Mouse (Mus musculus): Measurements from ENCODE around the gene Rab22a. TPM values are rescaled to one million over a fixed set of nuclear protein-coding genes. Genes with fewer than 3 reads are reported as not detected.
"Not testable (repeated sequence)": the region's sequence is repeated elsewhere in the genome, so short reads cannot be mapped to it uniquely, and the experiment has no call there.

Gene Rab22a
- total RNA-seq, 2 experiments from 2014 or later = 33.8 to 34.3 TPM

GRCm38 (mm10) chr2:173664736-173665135 lies 5.2 kb downstream of the Rab22a start:
- DNase-seq (ENCODE audit: low spot score) = no peak
- intact Hi-C loops (cut with DNase I) = loop anchor here (5.0 kb wide), 1 partner anchor 73 kb away; the partner anchor contains the start of gene Vapb

GRCm38 (mm10) chr2:173665271-173665670 lies 5.7 kb downstream of the Rab22a start:
- DNase-seq (ENCODE audit: low spot score) = no peak
- intact Hi-C loops (cut with DNase I) = no loop called here

- intact Hi-C loops (cut with DNase I) = no loop called here
- DNase-seq (ENCODE audit: low spot score) = no peak
Measured at GRCm38 (mm10) chr2:173666876-173667275, 7.3 kb downstream of the Rab22a start.

DNA sequence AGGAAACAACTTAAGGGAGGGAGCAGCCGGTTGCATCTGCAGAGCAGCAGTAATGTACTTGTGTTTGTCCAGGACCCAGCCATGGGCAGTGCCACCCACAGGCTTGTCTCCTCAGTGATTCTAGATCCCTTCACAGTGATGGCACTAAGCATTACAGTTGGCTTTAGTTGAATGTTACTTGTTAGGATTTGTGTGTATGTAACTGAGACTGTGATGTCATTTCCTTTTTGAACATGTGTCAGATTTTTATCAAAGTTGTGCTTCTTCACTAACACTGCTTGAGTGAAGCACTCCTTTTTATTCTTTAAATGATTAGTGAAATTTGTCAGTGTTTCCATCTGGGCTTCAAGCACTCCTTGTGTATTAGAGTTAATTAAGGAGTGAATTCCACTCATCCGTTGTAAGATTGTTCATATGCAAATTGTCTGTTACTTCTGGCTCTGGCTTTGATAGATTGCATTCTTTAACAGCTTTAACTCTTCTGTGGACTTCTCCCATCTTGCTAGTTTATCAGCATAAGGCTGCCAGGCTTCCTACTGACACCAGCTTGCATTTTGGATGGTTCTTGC lies 12.9 kb downstream of the Rab22a start:
- intact Hi-C loops (cut with DNase I) = no loop called here
- DNase-seq (ENCODE audit: low spot score) = no peak

- no peak for DNase-seq (ENCODE audit: low spot score)
- intact Hi-C loops (cut with DNase I) = no loop called here
Measured at GRCm38 (mm10) chr2:173673469-173673868, 13.9 kb downstream of the Rab22a start.

DNA sequence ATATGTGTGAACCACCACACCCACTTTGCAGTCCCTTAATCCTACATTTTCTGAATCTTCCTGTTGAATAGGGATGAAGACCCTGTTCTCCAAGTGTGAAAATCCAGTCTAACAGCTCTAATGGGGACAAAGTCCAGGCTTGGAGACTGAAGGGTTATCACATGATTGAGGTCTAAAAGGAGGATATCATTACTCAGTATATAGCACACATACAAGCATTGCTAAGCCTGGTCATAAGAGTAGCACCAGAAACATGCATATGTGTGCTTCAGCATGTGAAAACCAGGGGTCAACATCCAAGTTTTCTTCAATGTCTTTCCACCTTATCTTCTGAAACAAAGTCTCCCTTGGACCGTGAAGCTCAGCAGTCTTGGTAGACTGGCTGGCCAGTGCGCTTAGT lies 19.0 kb downstream of the Rab22a start:
- intact Hi-C loops (cut with DNase I) = no loop called here
- no peak for DNase-seq (ENCODE audit: low spot score)

GRCm38 (mm10) chr2:173679217-173679616 lies 19.7 kb downstream of the Rab22a start:
- no peak for DNase-seq (ENCODE audit: low spot score)
- intact Hi-C loops (cut with DNase I) = no loop called here

- no peak for DNase-seq (ENCODE audit: low spot score)
- intact Hi-C loops (cut with DNase I) = no loop called here
Measured at GRCm38 (mm10) chr2:173680153-173680552, 20.6 kb downstream of the Rab22a start.

- no peak for DNase-seq (ENCODE audit: low spot score)
- intact Hi-C loops (cut with DNase I) = no loop called here
Measured at GRCm38 (mm10) chr2:173682773-173683172, 23.2 kb downstream of the Rab22a start.

DNA sequence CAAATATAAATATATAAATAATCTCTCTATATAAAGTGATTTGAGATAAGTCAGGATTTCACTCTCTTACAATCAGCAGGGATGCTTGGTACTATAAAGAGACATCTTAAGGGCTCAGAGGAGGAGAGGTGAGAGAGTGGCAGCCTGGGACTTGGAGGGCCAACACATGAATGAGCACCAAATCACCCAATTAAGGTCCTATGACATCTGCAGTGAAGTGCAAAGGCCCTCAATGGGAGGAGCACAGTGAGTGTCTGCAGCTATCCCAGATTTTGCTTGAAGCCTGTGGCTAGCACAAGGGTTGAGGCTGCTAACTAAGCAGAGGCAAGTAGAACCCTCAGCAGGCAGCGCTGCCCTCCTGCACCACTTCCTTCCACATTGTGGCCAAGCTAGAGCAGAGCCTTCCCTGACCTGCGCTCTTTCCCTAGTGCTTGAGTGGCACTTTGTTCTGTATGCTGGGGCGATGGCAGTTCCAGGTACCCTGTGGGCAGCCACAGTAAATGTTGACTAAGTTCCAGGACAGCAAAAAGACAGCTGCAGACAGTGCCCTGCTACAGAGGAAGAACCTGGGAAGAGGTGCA lies 26.3 kb downstream of the Rab22a start:
- intact Hi-C loops (cut with DNase I) = no loop called here
- no peak for DNase-seq (ENCODE audit: low spot score)

DNA sequence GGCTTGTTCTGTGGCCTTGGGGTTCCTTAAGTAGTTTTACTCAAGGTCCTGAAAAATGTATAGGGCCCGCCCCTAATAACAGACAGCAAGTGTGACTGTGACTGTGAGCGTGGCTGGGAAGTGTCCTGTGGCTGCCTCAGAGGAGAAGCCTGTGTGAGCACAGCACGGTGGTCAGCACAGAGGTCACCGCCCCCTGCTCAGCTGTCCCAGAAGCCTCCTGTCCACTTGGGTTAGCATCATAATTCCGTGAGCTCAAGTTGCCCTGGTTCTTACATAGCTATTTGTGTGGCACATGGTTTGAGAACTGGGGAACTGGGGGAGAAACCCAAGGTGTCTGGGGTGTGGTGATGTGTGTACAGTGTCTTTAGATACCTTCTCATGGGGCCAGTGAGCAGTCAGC lies 27.8 kb downstream of the Rab22a start:
- no peak for DNase-seq (ENCODE audit: low spot score)
- intact Hi-C loops (cut with DNase I) = no loop called here

DNA sequence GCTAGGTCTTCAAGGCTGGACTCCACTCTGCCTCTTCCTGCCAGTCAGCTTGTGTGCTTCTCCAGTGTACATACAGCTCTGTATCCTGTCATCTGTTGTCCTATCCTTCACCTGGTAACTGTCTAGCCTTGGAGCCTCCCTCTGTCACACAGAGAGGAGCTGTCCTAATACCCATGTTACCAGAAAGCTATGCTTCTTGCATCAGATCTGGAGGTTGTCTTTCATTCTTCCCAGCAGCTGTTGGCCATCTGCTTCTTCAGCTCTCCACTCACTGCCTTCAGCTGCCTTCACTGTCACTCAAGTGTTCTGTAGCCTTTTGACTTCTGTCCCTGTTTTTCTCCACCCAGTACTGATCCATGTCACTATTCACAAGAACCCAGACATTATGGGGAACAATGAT lies 30.3 kb downstream of the Rab22a start:
- no peak for DNase-seq (ENCODE audit: low spot score)
- intact Hi-C loops (cut with DNase I) = no loop called here

DNA sequence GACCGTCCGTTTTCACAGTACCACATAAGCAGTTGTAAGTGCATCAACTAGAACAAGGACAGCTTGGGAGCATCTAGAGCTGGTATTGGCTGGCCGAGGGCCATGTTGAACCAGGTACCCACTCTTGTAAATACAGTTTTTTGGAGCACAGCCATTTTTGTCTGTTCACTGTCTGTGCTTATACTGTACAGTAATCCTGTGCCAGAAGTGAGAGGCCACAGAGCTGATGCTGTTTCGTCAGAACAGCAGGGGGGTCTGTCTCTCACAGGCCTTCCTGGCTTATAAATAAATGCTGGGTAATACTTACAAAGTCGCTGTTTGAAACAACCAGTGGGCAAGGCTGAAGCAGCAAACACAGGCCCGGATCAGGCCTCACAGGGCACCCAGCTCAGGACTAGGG lies 32.2 kb downstream of the Rab22a start:
- no peak for DNase-seq (ENCODE audit: low spot score)
- intact Hi-C loops (cut with DNase I) = no loop called here

- no peak for DNase-seq (ENCODE audit: low spot score)
- intact Hi-C loops (cut with DNase I) = no loop called here
Measured at GRCm38 (mm10) chr2:173692693-173693092, 33.1 kb downstream of the Rab22a start.

GRCm38 (mm10) chr2:173698850-173699249 lies 39.3 kb downstream of the Rab22a start:
- intact Hi-C loops (cut with DNase I) = no loop called here

DNA sequence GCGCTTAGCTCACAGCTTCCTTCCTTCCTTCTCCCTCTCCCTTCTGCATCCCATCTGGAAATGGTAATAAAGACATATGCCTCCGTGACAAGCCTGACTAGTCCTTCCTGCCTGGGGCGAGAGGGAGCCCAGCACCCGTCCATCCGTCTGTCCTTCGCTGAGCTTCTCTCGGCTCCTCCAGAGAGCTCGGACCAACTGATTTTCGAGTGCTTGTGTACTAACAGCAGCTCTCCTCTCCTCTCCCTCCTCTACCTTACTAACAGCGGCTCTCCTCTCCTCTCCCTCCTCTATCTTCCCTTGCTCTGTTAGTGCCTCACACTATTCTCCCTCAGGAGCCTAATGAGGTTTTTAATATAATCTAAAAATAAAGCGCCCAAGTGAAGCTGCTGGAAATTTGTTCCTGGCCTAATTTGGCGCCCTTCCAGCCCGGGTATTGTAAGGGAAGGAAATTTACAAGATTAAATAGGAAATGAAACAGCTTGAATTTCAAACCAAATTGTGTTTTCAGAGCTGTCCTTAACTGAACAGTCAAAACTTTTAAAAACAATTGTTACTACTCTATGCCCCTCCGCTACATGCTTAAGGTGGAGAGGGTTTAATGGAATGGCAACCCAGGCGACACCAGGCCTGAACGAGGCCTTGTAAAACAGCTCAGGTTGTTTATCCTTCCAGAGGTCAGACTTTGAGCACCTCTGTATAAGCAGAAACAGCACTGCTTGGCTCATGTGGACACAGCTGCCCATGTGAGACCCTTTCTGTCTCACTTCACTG lies 42.7 kb downstream of the Rab22a start:
- intact Hi-C loops (cut with DNase I) = loop anchor here (10.0 kb wide), 1 partner anchor 87 kb away; no protein-coding TSS in a partner anchor
- DNase-seq (ENCODE audit: low spot score) = no peak

More at GRCm38 (mm10) chr2:173698850-173699249, 39.3 kb downstream of the Rab22a start:
- DNase-seq (ENCODE audit: low spot score) = no peak

DNA sequence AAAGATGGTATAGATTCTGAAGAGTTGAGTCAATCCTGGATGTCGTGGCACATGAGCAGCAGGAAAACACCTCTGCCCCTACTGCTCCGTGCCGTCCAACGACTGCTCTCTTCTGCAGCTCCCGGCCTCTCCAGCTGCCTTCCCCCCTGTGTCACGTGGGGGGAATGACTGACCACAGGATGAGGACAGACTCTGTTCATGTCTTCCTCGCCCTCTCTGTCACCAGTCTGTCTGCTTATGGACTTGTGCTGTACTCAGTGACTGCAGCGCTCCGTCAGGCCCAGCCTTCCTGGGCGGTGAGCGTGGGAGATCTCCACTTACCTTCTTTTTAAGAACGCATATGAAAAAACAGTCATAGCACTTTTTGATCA lies 43.3 kb downstream of the Rab22a start:
- intact Hi-C loops (cut with DNase I) = loop anchor here (10.0 kb wide), 1 partner anchor 88 kb away; no protein-coding TSS in a partner anchor
- no peak for DNase-seq (ENCODE audit: low spot score)

DNA sequence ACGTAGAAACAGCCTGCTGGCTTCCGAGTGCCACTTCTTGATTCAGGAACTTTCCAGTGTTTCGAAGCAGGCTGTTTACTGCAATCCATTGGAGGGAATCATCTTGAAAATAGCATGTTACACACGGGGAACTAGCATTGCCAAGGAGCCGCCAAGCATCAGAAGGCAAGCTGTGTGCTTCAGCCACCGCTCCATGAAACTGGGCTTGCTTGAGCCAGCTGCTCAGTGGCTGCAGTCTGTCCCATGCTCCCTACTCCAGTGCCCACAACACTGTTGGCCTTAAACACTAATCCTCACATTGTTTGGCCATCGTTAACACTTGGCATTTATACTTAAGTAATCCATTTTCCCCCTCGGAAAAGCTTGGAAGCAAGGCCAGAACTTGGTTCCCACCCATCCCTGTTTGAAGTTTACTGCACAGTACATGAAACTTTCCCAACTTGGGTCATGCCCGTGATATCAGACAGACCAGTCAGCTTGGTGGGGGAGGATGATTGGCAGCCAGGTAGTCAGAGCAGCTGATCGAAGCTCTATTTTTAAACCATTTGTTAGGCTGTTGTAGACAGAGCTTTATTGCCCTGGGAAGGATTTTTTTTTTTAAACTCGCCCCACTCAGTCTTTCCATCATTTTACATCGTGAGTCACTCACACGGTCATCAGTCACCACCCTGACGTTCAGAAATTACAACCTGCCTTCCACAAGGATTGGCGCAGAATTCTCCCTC lies 46.4 kb downstream of the Rab22a start:
- DNase-seq (ENCODE audit: low spot score) = no peak
- intact Hi-C loops (cut with DNase I) = loop anchor here (10.0 kb wide), 1 partner anchor 91 kb away; no protein-coding TSS in a partner anchor

DNA sequence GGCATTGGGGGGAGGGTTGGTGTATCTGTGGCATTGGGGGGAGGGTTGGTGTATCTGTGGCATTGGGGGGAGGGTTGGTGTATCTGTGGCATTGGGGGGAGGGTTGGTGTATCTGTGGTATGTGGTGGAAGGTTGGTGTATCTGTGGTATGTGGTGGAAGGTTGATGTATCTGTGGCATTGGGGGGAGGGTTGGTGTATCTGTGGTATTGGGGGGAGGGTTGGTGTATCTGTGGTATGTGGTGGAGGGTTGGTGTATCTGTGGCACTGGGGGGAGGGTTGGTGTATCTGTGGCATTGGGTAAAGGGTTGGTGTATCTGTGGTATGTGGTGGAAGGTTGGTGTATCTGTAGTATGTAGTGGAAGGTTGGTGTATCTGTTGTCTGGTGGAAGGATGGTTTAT lies 48.1 kb downstream of the Rab22a start:
- intact Hi-C loops (cut with DNase I) = loop anchor here (10.0 kb wide), 1 partner anchor 93 kb away; no protein-coding TSS in a partner anchor
- DNase-seq (ENCODE audit: low spot score) = not testable (repeated sequence)

DNA sequence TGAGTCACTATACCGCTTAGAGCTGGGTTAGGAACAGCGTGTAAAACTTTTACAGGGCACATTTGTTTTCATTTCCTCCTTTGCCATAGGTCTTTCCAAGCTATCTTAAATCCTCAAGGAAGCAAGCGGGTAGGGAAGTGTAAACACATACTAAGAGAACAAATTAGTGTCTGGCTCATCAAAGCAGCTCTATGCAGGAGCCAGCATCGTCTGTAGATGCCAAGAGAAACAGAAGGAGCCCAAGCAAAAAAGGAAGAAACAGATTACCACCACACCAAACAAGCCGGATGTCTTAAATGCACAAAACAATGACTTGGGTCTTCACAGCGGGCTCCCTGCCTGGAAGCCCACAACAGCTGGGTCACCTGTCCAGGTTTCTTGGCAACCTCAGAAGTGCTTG lies 50.6 kb downstream of the Rab22a start:
- no peak for DNase-seq (ENCODE audit: low spot score)
- intact Hi-C loops (cut with DNase I) = no loop called here
